Mouse (Mus musculus): ENCODE measurements around the gene Atxn7l2.

DNA sequence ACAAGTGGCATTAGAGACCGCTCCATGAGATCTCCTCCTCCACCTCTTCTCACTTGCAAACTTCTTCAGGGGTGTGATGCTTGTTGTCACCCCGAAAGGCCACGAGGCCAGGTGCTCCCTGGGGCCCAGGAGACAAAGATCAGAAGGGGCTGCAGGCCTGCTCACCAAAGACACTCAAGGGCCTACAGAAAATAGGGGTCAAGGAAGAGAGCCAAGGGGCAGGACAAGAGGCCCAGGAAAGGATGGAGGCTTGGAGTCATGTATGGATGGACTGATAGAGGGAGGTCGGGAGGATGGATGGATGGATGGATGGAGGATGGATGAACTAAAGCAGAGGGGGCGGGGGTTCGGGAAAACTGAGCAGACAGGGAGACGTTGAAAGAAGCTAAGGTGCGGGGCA, 1.2 kb downstream of the Atxn7l2 start:
- TF ChIP-seq CTCF (conservative IDR thresholded peaks at IDR 0.05; ENCODE audit: low read length) (no peak), POU5F1 (IDR thresholded peaks at IDR 0.05; ENCODE audit: borderline replicate concordance, low read length) (no peak)

All from E14TG2a.4 (cell line).